Mouse (Mus musculus): Measurements from ENCODE around the gene Ttc25.
"Not testable (repeated sequence)": the region's sequence is repeated elsewhere in the genome, so short reads cannot be mapped to it uniquely, and the experiment has no call there.

Ttc25 gene

DNA sequence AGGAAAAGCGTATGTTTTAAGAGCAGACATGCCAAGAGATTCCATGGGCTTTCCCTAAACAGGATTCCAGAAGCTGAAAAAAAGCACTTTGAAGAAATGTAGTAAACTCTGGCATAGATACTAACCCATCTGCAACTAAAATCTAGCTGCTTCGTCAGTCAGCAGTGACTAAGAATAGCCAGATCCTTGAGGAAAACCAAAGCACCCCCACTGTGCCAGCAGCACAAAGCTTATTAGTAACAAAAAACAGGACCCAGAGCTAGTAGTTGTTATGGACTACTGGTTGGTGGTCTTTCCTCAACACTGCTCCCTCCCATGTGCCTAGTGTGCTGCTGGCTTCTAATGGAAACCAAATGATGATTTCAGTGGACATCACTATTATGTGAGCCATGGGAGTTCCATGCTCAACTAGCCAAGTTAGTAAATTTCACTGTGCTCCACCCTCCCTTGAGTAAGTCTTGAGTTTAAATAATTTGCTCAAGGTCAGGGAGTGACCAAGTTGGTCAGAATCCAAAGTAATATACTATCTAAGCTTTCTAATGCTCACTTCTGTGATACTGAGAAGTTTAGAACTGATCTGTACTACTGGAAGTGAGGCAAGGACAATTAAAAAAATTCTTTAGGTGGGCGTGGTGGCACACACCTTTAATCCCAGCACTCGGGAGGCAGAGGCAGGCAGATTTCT is 59.1 kb downstream of the Ttc25 start:
- no peak for DNase-seq (ENCODE audit: low spot score)

DNA sequence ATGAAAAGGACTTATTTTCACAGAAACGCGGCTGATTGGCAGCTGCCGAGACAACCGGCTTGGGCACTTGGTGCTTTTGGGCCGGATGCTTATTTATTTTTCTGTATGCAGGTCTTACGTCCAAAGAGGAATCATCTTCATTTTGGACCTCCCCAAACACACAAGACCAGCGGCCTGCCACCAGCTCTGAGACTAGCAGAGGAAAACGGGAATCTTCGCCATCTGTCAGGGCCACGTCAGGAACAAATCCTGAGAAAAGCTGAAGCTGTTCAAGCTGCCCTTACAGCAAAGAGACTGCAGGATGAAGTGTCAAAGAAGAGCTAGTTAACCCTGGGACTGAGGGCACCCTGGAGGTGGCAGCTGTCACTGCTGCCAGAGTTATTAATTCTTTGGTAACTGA is 60.0 kb downstream of the Ttc25 start:
- no peak for DNase-seq (ENCODE audit: low spot score)

DNA sequence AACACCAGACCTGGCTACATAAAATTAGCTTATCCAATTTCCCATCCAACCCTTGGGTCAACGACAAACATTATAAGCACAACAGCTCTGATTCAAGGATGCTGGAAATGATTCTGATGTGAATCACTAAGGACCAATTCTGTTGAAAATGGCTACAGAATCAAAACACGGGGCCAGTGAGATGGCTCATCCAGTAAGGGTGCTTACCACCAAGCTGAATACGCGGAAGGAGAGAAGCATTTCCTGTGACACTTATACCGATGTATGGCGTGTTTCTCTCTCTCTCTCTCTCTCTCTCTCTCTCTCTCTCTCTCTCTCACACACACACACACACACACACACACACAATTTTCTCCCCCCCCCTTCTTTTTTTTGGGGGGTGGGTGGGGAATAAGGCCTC is 61.7 kb downstream of the Ttc25 start:
- DNase-seq (ENCODE audit: low spot score) = no peak

DNA sequence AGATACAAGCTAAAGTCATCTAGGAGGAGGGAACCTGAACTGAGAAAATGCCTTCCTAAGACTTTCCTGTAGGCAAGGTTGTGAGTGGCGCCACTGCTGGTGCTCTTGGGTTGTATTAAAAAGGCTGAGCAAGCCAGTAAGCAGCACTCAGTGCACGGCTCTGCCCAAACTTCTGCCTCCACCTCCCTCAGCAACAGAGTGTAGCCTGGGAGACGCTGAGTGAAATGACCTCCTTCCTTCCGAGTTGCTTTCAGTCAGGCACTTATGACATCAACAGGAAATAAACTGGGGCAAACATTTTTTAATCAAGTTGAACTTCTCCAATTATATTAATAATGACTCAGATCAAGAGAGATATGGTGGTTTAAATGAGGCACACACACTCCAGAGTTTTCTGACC is 63.4 kb downstream of the Ttc25 start:
- DNase-seq (ENCODE audit: low spot score) = no peak

DNA sequence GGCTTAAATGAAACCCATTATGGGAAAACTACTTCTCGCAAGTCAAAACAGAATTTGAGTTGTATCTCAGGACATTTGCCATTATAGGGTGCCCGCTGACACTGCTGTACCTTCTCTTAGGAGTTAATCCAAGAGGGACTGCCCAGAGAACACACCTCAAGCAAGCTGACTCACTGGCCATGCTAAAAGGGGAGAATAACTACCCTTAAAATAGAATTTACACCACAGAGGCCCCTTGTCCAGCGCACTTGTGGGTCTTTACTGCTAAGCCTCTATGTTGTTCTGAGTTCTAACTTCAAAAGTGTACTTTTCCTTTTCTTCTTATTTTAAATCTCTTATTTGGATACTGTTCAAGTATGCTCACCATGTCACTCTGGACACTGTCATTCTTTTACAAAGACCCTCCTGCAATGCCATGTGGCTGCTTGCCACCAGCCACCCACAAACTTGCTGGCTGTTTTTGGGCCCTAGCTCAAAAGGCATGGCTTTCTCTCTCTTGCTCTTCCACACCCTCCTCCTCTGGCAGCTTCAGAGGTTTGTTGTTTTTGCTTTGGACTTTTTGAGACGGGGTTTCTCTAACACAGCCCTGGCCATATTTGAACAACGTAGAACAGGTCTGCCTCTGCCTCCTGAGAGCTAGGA is 64.1 kb downstream of the Ttc25 start:
- no peak for DNase-seq (ENCODE audit: low spot score)

DNA sequence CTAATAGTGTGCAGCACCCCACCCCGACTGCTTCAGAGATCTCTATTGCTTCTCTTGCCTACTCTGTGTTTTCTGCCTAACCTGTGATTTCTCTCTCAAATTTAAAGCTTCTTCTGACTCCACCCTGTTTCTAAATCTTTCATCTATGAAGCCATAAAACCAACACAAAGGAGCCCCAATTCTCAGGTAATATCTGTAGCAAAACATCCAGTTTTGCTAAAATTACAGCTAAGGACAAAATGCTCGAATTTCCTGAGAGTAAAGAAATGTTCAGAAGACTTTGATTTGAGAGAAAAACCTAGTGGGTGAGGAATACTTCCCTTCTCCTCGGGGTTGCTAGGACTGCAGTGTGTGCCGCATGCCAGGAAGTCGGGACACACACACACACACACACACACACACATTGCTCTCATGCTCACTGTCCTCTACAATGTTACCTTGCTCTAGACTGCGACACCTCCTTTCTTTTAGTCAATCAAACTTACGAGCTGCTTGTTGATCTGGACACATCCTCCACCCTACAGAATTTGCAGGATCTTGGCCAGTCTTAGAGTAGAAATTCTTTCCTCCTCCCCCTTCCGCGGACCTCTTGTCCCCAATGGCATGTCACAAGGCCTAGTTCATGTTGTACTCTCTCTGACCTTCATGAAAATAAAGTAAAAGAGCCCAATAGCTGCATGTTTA is 64.7 kb downstream of the Ttc25 start:
- no peak for DNase-seq (ENCODE audit: low spot score)

DNA sequence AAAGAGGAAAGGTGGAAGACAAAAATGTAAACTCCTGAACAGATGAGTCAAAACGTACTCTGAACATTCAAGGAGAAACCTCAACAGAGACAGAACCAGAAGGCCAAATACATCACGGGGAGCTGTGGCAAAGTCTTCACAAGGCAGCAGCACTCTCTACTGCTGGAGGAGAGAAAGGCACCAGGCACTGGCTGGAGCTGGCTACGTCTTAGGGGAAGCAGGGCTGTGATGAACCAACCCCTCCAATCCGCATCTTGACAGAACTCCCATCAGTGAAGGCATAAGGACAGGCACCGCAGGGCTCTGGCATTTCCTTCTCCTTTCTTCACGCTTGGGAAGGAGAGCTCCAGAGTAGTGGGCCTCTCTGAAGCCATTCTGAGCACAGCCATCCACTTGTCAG is 66.2 kb downstream of the Ttc25 start:
- DNase-seq (ENCODE audit: low spot score) = no peak

DNA sequence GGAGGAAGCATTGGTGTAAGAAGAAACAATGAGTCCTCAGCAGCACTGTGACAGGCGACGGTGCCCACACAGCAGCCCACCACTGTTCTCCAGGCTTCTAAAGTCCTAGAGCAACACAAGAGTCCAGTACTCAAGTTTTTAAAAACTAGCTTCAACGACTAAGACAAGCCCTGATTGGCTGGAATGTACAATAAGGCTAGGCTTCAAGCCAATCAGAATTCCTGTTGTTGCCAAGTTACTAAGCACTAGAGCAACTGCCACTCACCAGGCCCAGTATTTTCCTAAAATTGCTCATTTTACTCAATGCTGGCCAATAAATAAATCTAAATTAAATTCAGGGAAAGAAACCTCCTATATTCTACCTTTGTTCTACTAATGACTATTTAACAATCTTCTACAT is 67.8 kb downstream of the Ttc25 start:
- DNase-seq (ENCODE audit: low spot score) = no peak

DNA sequence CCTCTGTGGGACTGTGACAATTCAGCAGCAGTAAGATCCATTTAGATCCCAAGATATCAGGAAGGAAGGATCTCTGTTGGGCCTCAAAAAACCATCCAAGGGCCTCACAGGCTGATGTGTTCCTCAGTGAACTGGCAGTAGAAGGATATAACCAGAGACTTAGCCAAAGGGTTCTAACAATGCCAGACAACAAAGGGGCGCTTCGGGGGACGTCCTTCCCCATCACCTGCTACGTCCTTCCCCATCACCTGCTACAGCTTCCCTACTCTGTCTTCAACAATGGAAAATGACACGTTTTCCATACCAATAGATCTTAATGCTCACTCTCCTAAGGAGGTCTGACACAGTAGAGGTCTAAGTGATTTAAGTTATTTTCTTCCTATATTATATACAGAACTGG is 70.9 kb downstream of the Ttc25 start:
- DNase-seq (ENCODE audit: low spot score) = no peak

DNA sequence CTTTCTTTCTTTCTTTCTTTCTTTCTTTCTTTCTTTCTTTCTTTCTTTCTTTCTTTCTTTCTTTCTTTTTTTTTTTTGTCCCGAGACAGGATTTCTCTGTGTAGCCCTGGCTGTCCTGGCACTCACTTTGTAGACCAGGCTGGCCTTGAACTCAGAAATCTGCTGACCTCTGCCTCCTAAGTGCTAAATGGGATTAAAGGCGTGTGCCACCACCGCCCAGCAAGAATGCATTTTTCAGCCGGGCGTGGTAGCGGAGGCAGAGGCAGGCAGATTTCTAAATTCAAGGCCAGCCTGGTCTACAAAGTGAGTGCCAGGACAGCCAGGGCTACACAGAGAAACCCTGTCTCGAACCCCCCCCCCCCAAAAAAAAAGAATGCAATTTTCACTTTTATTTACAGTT is 71.4 kb downstream of the Ttc25 start:
- DNase-seq (ENCODE audit: low spot score) = not testable (repeated sequence)

DNA sequence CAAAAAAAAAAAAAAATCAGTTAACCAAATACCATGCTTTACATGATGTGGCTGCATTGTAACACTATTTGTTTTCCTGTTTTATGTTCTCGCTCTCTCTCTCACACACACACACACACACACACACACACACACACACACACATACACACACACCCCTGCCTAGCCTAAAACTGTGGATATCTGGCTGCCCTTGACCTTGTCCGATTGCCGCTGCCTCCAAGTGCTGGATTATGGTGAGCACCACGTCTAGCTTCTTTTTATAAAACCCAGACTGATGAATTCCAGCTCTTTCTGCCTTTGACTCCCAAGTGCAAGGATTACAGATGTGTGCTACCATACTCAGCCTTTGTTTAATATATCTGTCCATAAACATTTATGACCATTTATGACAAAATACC is 72.1 kb downstream of the Ttc25 start:
- DNase-seq (ENCODE audit: low spot score) = no peak

DNA sequence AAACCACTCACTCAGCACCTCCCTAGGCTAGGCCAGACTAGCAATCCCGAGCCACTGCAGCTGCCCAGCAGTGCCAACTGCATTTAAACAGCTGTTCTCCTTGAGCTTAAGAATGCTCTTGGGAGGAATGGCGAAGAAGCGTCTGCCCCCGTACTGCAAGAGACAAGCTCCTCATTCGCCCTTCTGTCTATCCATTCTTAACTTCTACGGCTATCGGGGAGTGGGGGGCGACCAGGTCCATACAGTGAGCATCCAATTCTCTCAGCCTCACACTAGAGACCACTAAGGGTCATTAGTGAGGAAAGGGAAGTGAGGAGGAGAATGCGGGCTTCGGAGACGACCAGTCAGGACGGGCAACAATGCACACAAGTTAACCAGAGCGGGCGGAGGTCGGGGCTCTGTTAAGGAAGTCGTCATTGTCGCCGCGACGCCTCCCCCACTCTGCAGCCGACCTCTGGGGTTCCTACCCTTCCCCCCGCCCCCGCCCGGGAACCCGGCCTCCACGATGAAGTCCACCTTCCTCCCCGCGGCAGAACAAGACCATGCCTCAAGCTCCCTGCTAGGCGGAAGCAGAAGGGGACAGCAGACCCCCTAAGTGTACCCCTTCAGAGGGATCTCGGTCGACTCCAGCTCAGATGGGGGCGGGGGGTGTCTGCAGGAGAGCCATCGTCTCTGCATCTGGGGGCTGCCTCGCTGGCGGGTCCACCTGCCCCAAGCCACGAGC is 73.5 kb downstream of the Ttc25 start, which contains the start of gene Nkiras2:
TSS of gene Nkiras2 (plus strand) at position 484 of the 724 bp plus-strand sequence.
- DNase-seq (ENCODE audit: low spot score) = no peak

DNA sequence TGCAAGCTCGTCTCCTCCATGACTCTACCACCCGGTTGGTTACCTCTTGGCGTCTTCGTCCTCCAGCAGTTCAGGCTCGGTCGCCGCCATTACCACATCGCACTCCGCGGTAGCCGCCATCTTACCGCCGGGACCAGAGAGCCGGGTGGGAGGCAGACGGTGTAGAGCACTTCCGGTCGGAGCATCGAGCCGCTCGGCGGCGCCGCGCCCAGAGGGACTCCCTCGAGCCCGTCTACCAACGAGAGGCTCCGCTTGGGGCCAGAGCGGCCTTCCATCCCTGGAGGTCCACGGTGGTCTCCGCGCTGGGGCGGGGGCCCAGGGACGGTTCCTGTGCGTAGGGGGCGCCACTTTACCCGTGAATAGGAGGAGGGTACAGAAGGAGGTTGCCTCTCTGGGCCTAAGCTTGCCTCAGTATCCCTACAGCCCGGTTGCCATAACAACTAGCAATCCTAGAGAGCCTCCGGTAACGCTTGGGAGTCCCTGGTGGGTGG is 74.1 kb downstream of the Ttc25 start:
- peak; percentile 72 for DNase-seq (ENCODE audit: low spot score)

DNA sequence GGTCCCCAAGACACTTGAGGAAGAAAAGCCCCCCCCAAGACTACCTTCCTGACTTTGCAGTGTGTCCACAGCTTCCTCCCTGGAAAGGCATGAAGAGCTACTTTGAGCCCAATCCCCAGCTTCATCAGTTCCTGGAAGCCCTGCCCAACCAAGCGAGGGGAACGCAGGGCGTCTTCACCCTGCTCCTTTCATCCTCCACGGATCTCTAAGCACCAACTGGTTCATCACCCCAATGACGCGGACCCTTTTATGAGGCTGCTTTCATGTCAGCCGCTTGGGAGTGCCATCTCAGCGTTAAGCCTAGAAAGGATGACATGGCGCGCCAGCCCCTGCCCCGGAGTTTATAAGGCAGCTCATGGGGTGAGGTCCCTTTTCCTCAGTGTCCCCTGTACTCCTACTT is 74.6 kb downstream of the Ttc25 start, which contains the start of gene Dnajc7:
TSS of gene Dnajc7 (minus strand) at position 187 of the 400 bp plus-strand sequence.
- no peak for DNase-seq (ENCODE audit: low spot score)
